Mouse (Mus musculus): ENCODE measurements around the gene Tmprss7. TPM values are rescaled to one million over a fixed set of nuclear protein-coding genes. Genes with fewer than 3 reads are reported as not detected.

Tmprss7 gene
- polyA plus RNA-seq, 1 experiment = 4.4 TPM

GRCm38 (mm10) chr16:45720022-45720630, 26.7 kb upstream of the Tmprss7 start:
- H3K4me1 ChIP-seq (ENCODE audit: control insufficient read depth, insufficient read depth, low read length) = peaks cover 17% of the 10 kb centered on the region
- TF ChIP-seq CTCF (IDR thresholded peaks at IDR 0.05; ENCODE audit: extremely low read depth, insufficient read depth, low read length) = no peak
- no peak for TF ChIP-seq POLR2A (IDR thresholded peaks at IDR 0.05; ENCODE audit: extremely low read depth, insufficient read depth, low read length)
- no peak overlapping the region for H3K27ac ChIP-seq (ENCODE audit: insufficient read depth, low read length)
- no peak overlapping the region for H3K4me3 ChIP-seq (ENCODE audit: insufficient read depth, low read length)

- Histone ChIP-seq H3K27ac (ENCODE audit: insufficient read depth, low read length) (no peak overlapping the region), H3K4me3 (ENCODE audit: insufficient read depth, low read length) (no peak overlapping the region), H3K4me1 (ENCODE audit: control insufficient read depth, insufficient read depth, low read length) (peaks cover 17% of the 10 kb centered on the region)
- no peak for TF ChIP-seq POLR2A (IDR thresholded peaks at IDR 0.05; ENCODE audit: extremely low read depth, insufficient read depth, low read length)
- TF ChIP-seq CTCF (IDR thresholded peaks at IDR 0.05; ENCODE audit: extremely low read depth, insufficient read depth, low read length) = no peak
Observed at GRCm38 (mm10) chr16:45718296-45718695, 24.8 kb upstream of the Tmprss7 start.

GRCm38 (mm10) chr16:45714489-45715150, 21.2 kb upstream of the Tmprss7 start:
- no peak overlapping the region for H3K27ac ChIP-seq (ENCODE audit: insufficient read depth, low read length)
- no peak overlapping the region for H3K4me3 ChIP-seq (ENCODE audit: insufficient read depth, low read length)
- no peaks in the 10 kb centered on the region for H3K4me1 ChIP-seq (ENCODE audit: control insufficient read depth, insufficient read depth, low read length)
- TF ChIP-seq POLR2A (IDR thresholded peaks at IDR 0.05; ENCODE audit: extremely low read depth, insufficient read depth, low read length) = no peak
- no peak for TF ChIP-seq CTCF (IDR thresholded peaks at IDR 0.05; ENCODE audit: extremely low read depth, insufficient read depth, low read length)

GRCm38 (mm10) chr16:45713878-45714277, 20.4 kb upstream of the Tmprss7 start:
- TF ChIP-seq POLR2A (IDR thresholded peaks at IDR 0.05; ENCODE audit: extremely low read depth, insufficient read depth, low read length) (no peak), CTCF (IDR thresholded peaks at IDR 0.05; ENCODE audit: extremely low read depth, insufficient read depth, low read length) (no peak)
- Histone ChIP-seq H3K4me3 (ENCODE audit: insufficient read depth, low read length) (no peak overlapping the region), H3K4me1 (ENCODE audit: control insufficient read depth, insufficient read depth, low read length) (no peaks in the 10 kb centered on the region), H3K27ac (ENCODE audit: insufficient read depth, low read length) (no peak overlapping the region)

GRCm38 (mm10) chr16:45713261-45713660, 19.8 kb upstream of the Tmprss7 start:
- H3K4me3 ChIP-seq (ENCODE audit: insufficient read depth, low read length) = no peak overlapping the region
- no peak overlapping the region for H3K27ac ChIP-seq (ENCODE audit: insufficient read depth, low read length)
- no peaks in the 10 kb centered on the region for H3K4me1 ChIP-seq (ENCODE audit: control insufficient read depth, insufficient read depth, low read length)
- TF ChIP-seq CTCF (IDR thresholded peaks at IDR 0.05; ENCODE audit: extremely low read depth, insufficient read depth, low read length) (no peak), POLR2A (IDR thresholded peaks at IDR 0.05; ENCODE audit: extremely low read depth, insufficient read depth, low read length) (no peak)

- no peak overlapping the region for H3K27ac ChIP-seq (ENCODE audit: insufficient read depth, low read length)
- TF ChIP-seq POLR2A (IDR thresholded peaks at IDR 0.05; ENCODE audit: extremely low read depth, insufficient read depth, low read length) (no peak), CTCF (IDR thresholded peaks at IDR 0.05; ENCODE audit: extremely low read depth, insufficient read depth, low read length) (peak; percentile 53)
- no peak overlapping the region for H3K4me3 ChIP-seq (ENCODE audit: insufficient read depth, low read length)
- H3K4me1 ChIP-seq (ENCODE audit: control insufficient read depth, insufficient read depth, low read length) = no peaks in the 10 kb centered on the region
Observed at GRCm38 (mm10) chr16:45711263-45711662, 17.8 kb upstream of the Tmprss7 start.

- Histone ChIP-seq H3K4me1 (ENCODE audit: control insufficient read depth, insufficient read depth, low read length) (peaks cover 1% of the 10 kb centered on the region; the same call in 1 of the 2 replicates), H3K4me3 (ENCODE audit: insufficient read depth, low read length) (no peak overlapping the region), H3K27ac (ENCODE audit: insufficient read depth, low read length) (no peak overlapping the region)
- TF ChIP-seq CTCF (IDR thresholded peaks at IDR 0.05; ENCODE audit: extremely low read depth, insufficient read depth, low read length) (no peak), POLR2A (IDR thresholded peaks at IDR 0.05; ENCODE audit: extremely low read depth, insufficient read depth, low read length) (no peak)
Observed at GRCm38 (mm10) chr16:45699301-45699700, 5.8 kb upstream of the Tmprss7 start.

GRCm38 (mm10) chr16:45697996-45698395, 4.5 kb upstream of the Tmprss7 start:
- no peak for TF ChIP-seq POLR2A (IDR thresholded peaks at IDR 0.05; ENCODE audit: extremely low read depth, insufficient read depth, low read length)
- no peak for TF ChIP-seq CTCF (IDR thresholded peaks at IDR 0.05; ENCODE audit: extremely low read depth, insufficient read depth, low read length)
- Histone ChIP-seq H3K27ac (ENCODE audit: insufficient read depth, low read length) (no peak overlapping the region), H3K4me1 (ENCODE audit: control insufficient read depth, insufficient read depth, low read length) (peaks cover 5% of the 10 kb centered on the region), H3K4me3 (ENCODE audit: insufficient read depth, low read length) (no peak overlapping the region)

GRCm38 (mm10) chr16:45695445-45696160, 2.1 kb upstream of the Tmprss7 start:
- no peak overlapping the region for H3K27ac ChIP-seq (ENCODE audit: insufficient read depth, low read length)
- TF ChIP-seq POLR2A (IDR thresholded peaks at IDR 0.05; ENCODE audit: extremely low read depth, insufficient read depth, low read length) (no peak), CTCF (IDR thresholded peaks at IDR 0.05; ENCODE audit: extremely low read depth, insufficient read depth, low read length) (no peak)
- peaks cover 7% of the 10 kb centered on the region for H3K4me1 ChIP-seq (ENCODE audit: control insufficient read depth, insufficient read depth, low read length)
- H3K4me3 ChIP-seq (ENCODE audit: insufficient read depth, low read length) = no peak overlapping the region
